In genomic region chr17:23604394-23604793, GRCm38 (mm10) we compare ENCODE assay signal across 1 mouse cellular context.
TF ChIP-seq lines count a peak whose summit lies in the region.

No protein-coding gene starts in this region.

TF ChIP-seq in MEL, 35 proteins besides CTCF, POLR2A, EP300 and RAD21:
- TF ChIP-seq BHLHE40 (IDR thresholded peaks at IDR 0.05; ENCODE audit: borderline replicate concordance, low read depth, low read length) (no peak), MEF2A (IDR thresholded peaks at IDR 0.05; ENCODE audit: extremely low read depth, insufficient replicate concordance, low read depth, low read length, poor library complexity, severe bottlenecking) (no peak), NELFE (IDR thresholded peaks at IDR 0.05; ENCODE audit: low read depth, low read length) (no peak), ZMIZ1 (IDR thresholded peaks at IDR 0.05; ENCODE audit: low read depth, low read length) (no peak), MAZ (IDR thresholded peaks at IDR 0.05; ENCODE audit: low read depth, low read length) (no peak), JUND (IDR thresholded peaks at IDR 0.05; ENCODE audit: low read depth, low read length) (no peak), ZNF384 (IDR thresholded peaks at IDR 0.05; ENCODE audit: low read depth, low read length) (no peak), E2F4 (IDR thresholded peaks at IDR 0.05; ENCODE audit: borderline replicate concordance, low read depth, low read length) (no peak), TAL1 (IDR thresholded peaks at IDR 0.05; ENCODE audit: low read length) (no peak), MYB (IDR thresholded peaks at IDR 0.05; ENCODE audit: low read depth, low read length) (no peak)
